Mouse (Mus musculus) forebrain, embryonic 13.5 days (tissue): Measurements from ENCODE around the gene Gm20662. TPM values are rescaled to one million over a fixed set of nuclear protein-coding genes. Genes with fewer than 3 reads are reported as not detected.

ENCODE experiments used
- ATAC-seq: fragments of 200-750 bp; cut with Nextera tagmentation; 2 replicates; pipeline ENCODE4 v1.8.0; 2017
- H3K27ac ChIP-seq: fragments of 300-500 bp; sonication (generic); 2 replicates; pipeline ENCODE4 v1.5.1; 2015; ENCODE audit warnings: inconsistent platforms, mild to moderate bottlenecking, moderate library complexity
- H3K27me3 ChIP-seq: fragments of 300-500 bp; sonication (generic); 2 replicates; pipeline ENCODE4 v1.6.1; 2015; ENCODE audit warnings: mild to moderate bottlenecking, inconsistent platforms
- H3K36me3 ChIP-seq: fragments of 300-500 bp; sonication (generic); 2 replicates; pipeline ENCODE4 v1.6.1; 2015; ENCODE audit warnings: mild to moderate bottlenecking, inconsistent platforms; ENCODE audit not compliant: poor library complexity, severe bottlenecking
- H3K4me1 ChIP-seq: fragments of 300-500 bp; sonication (generic); 2 replicates; pipeline ENCODE4 v1.6.1; 2015; ENCODE audit warnings: inconsistent platforms
- H3K4me2 ChIP-seq: fragments of 300-500 bp; sonication (generic); 2 replicates; pipeline ENCODE4 v1.6.1; 2015; ENCODE audit warnings: inconsistent platforms, mild to moderate bottlenecking, moderate library complexity
- H3K4me3 ChIP-seq: fragments of 300-500 bp; sonication (generic); 2 replicates; pipeline ENCODE4 v1.5.1; 2015; ENCODE audit warnings: mild to moderate bottlenecking, inconsistent platforms
- H3K9ac ChIP-seq: fragments of 300-500 bp; sonication (generic); 2 replicates; pipeline ENCODE4 v1.6.1; 2015; ENCODE audit warnings: mild to moderate bottlenecking, inconsistent platforms
- H3K9me3 ChIP-seq: fragments of 300-500 bp; sonication (generic); replicated peaks from 2 replicates; pipeline ENCODE4 v1.6.1; 2016; ENCODE audit warnings: inconsistent platforms
- WGBS: fragments of 180-500 bp; shearing (Covaris S2); methylation state at CpG from one replicate; pipeline ENCODE4 v1.1.7; 2015; 5-methylcytosine and 5-hydroxymethylcytosine counted together
- polyA plus RNA-seq: library from polyadenylated mRNA; unstranded; fragments of >200 nt; fragmentation: Nextera tagmentation; extraction: Ambion mirVana; gene quantifications from 2 replicates; pipeline ENCODE4 v1.2.1, GENCODE M21; 2015

The Gm20662 gene
- polyA plus RNA-seq, 1 experiment from 2014 or later: 0.52 TPM

DNA sequence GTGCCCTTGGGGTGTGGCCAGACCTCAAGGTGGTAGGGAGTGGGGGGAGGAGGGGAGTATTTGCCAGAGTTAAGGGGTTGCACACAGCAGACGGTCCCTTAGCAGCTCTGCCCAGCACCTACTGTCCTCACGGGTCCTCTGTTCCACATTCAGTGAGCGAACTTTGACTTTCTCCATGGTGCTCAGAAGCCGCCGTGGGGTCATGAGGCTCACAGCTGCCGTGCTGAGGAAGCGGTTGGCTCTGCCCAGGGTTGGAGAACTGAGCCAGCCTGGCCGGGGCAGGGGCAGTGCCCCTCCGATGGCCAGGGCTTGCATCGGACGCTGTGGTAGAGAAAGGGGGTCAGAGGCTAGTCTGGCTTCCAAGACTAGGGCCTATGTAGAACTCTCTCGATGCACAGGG, 67.2 kb downstream of the Gm20662 start:
- Histone ChIP-seq H3K4me2 (no peak overlapping the region), H3K36me3 (peaks cover 60% of the 10 kb centered on the region), H3K27ac (no peak overlapping the region), H3K27me3 (no peaks in the 10 kb centered on the region), H3K9me3 (no peaks in the 10 kb centered on the region), H3K4me3 (no peak overlapping the region), H3K4me1 (no peaks in the 10 kb centered on the region), H3K9ac (no peak overlapping the region)
- 88% methylated on average over 12 of the region's 12 CpGs for whole genome bisulfite sequencing
- no peak for ATAC-seq

DNA sequence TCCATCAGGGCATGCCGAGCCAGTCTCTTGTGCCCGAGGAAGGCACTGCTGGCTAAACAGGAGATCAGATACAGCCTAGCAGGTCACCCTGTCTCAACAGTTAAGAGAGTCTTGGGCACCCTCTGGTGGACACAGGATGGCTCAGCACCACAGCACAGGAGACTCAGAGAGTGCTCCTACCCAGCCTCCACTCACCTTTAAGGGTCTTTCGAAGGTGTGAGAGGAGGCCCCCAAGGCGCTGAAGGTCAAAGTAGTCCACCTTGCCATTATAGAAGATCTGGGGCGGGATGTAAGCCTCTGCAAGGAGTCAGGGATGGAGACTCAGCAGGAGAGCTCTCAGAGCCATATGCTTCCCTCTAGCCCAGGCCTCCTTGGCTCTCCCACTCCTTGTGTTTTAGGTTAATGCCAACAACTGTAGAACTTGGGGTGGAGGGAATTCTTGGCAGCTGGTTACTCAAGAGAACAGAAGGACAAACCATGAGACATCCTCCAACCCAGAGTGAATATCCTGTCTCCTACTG, 69.4 kb downstream of the Gm20662 start:
- no peaks in the 10 kb centered on the region for H3K9me3 ChIP-seq
- ATAC-seq: no peak
- WGBS: 50% methylated on average over 5 of the region's 5 CpGs

DNA sequence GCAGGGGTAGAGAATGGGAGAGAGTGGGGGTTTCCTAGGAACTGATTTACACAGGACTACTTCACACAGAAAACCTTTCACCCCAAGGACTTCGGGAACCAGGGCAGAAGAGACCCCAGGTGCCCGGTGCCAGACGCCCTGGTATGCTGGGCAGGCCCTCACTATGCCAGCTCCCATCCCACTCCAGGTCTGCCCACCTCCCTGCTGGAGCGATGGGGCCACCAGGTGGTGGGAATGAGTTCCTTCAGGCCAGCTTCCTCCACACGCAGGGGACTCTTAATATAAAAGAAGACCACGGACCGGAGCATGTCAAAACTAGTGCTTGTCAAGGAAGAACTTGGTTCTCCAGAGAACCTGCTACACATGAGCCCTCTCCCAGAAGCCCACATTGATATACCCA, 71.0 kb downstream of the Gm20662 start:
- H3K4me2 ChIP-seq: no peak overlapping the region
- ATAC-seq: no peak
- H3K9me3 ChIP-seq: no peaks in the 10 kb centered on the region
- H3K4me3 ChIP-seq: no peak overlapping the region
- H3K27ac ChIP-seq: no peak overlapping the region
- H3K4me1 ChIP-seq: no peaks in the 10 kb centered on the region
- H3K36me3 ChIP-seq: peaks cover 58% of the 10 kb centered on the region
- H3K27me3 ChIP-seq: no peaks in the 10 kb centered on the region
- 84% methylated on average over 7 of the region's 7 CpGs for WGBS
- H3K9ac ChIP-seq: no peak overlapping the region

More for the DNA sequence above, 69.4 kb downstream of the Gm20662 start:
- no peak overlapping the region for H3K4me3 ChIP-seq
- H3K4me1 ChIP-seq: no peaks in the 10 kb centered on the region
- no peaks in the 10 kb centered on the region for H3K27me3 ChIP-seq
- no peak overlapping the region for H3K4me2 ChIP-seq
- no peak overlapping the region for H3K27ac ChIP-seq
- no peak overlapping the region for H3K9ac ChIP-seq
- peaks cover 61% of the 10 kb centered on the region for H3K36me3 ChIP-seq

DNA sequence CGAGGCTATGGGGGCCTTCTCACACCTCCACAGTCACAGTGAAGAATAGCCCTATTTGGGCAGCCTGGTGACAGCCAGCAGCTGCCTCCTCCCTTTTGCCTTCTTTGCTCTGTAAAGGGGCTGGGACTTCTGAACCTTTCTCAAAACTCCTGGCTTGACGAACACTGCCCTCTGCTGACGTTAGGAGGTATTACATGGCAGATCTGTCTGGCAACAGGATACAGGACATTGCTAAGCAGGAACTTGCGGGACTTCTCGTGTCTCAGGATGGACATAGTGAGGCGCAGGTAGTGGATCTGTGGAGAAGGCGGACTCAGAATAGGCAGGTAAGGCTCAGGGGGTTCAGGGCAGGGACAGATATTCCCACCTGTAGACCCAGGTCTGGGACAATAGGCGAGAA, 71.8 kb downstream of the Gm20662 start:
- Histone ChIP-seq H3K9ac (no peak overlapping the region), H3K27ac (no peak overlapping the region), H3K27me3 (no peaks in the 10 kb centered on the region), H3K4me1 (no peaks in the 10 kb centered on the region), H3K9me3 (no peaks in the 10 kb centered on the region), H3K4me3 (no peak overlapping the region), H3K4me2 (no peak overlapping the region), H3K36me3 (peaks cover 55% of the 10 kb centered on the region)
- peak; percentile 17; the same call in 1 of the 2 replicates for ATAC-seq
- WGBS: 20% methylated on average over 8 of the region's 8 CpGs

GRCm38 (mm10) chr9:108069007-108069406, 72.9 kb downstream of the Gm20662 start:
- Histone ChIP-seq H3K36me3 (peaks cover 49% of the 10 kb centered on the region), H3K9me3 (no peaks in the 10 kb centered on the region), H3K27ac (no peak overlapping the region), H3K4me1 (no peaks in the 10 kb centered on the region), H3K4me3 (no peak overlapping the region), H3K4me2 (no peak overlapping the region), H3K27me3 (no peaks in the 10 kb centered on the region), H3K9ac (no peak overlapping the region)
- no peak for ATAC-seq
- 85% methylated on average over 9 of the region's 9 CpGs for WGBS

DNA sequence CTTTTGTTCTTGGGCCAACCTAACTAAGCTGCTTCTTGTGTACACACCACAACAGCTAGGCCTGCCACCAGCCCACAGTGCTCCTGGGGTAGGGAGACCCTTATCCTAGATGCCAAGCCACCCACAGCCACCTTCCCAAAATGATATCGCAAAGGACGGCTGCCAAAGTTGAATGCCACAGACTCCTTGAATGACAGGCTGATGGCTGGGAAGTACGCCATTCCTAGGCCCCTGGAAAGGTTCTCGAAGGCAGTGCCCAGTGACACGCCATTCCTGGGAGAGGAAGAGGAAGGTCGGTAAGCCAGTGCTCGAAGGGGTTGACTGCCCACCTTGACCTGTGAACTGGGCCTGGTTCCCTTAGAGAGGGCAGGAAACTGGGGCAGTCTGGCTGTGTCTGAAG, 73.4 kb downstream of the Gm20662 start:
- peaks cover 44% of the 10 kb centered on the region for H3K36me3 ChIP-seq
- 90% methylated on average over 7 of the region's 7 CpGs for WGBS

GRCm38 (mm10) chr9:108071801-108072200, 75.7 kb downstream of the Gm20662 start:
- Histone ChIP-seq H3K4me2 (no peak overlapping the region), H3K4me3 (no peak overlapping the region), H3K27me3 (no peaks in the 10 kb centered on the region), H3K36me3 (peaks cover 44% of the 10 kb centered on the region), H3K4me1 (no peaks in the 10 kb centered on the region), H3K9ac (no peak overlapping the region), H3K9me3 (no peaks in the 10 kb centered on the region), H3K27ac (no peak overlapping the region)
- no peak for ATAC-seq
- WGBS: 90% methylated on average over 4 of the region's 4 CpGs

More for the DNA sequence above, 73.4 kb downstream of the Gm20662 start:
- H3K9ac ChIP-seq: no peak overlapping the region
- no peaks in the 10 kb centered on the region for H3K4me1 ChIP-seq
- ATAC-seq: no peak
- H3K27me3 ChIP-seq: no peaks in the 10 kb centered on the region
- no peak overlapping the region for H3K4me2 ChIP-seq
- no peak overlapping the region for H3K27ac ChIP-seq
- no peak overlapping the region for H3K4me3 ChIP-seq
- H3K9me3 ChIP-seq: no peaks in the 10 kb centered on the region

DNA sequence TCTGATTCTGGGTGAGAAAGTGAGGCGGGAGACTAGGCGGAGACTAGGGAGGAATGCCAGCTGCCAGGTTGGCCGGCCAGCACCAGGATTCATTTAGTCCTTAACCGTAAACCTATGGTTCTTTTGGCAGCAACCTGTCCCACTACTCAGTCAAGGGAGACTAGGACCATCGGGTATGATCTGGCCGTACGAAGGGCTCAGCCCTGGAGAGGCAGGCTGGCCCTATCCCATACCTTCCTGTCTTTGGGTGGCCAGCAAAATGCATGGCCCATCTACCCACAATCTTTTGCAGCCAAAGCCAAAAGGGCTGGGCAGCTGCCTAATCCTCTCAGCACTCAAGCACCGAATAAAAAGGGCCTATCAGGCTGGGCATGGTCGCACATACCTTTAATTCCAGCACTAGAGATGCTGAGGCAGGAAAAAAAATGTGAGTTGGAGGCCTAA, 76.4 kb downstream of the Gm20662 start:
- no peaks in the 10 kb centered on the region for H3K9me3 ChIP-seq
- H3K4me2 ChIP-seq: no peak overlapping the region
- H3K27ac ChIP-seq: no peak overlapping the region
- H3K36me3 ChIP-seq: peaks cover 39% of the 10 kb centered on the region
- no peaks in the 10 kb centered on the region for H3K27me3 ChIP-seq
- ATAC-seq: no peak
- no peak overlapping the region for H3K4me3 ChIP-seq
- no peaks in the 10 kb centered on the region for H3K4me1 ChIP-seq
- WGBS: 53% methylated on average over 9 of the region's 9 CpGs
- 0 out of 2 replicates have a peak overlapping the region, but pooled peaks have one; percentile 18 for H3K9ac ChIP-seq

- 60% methylated on average over 7 of the region's 7 CpGs for WGBS
- H3K4me1 ChIP-seq: peaks cover 7% of the 10 kb centered on the region
- peaks cover 39% of the 10 kb centered on the region for H3K36me3 ChIP-seq
- ATAC-seq: no peak
- H3K9me3 ChIP-seq: no peaks in the 10 kb centered on the region
- H3K4me2 ChIP-seq: no peak overlapping the region
- no peak overlapping the region for H3K4me3 ChIP-seq
- H3K9ac ChIP-seq: 0 out of 2 replicates have a peak overlapping the region, but pooled peaks have one; percentile 23
- no peaks in the 10 kb centered on the region for H3K27me3 ChIP-seq
- H3K27ac ChIP-seq: no peak overlapping the region; the same call in 1 of the 2 replicates
Measured at GRCm38 (mm10) chr9:108073141-108073930, 77.2 kb downstream of the Gm20662 start.

GRCm38 (mm10) chr9:108080168-108080567, 84.0 kb downstream of the Gm20662 start, which contains the start of gene Mst1:
Mst1 (plus strand) TSS chr9:108080436.
- peaks cover 39% of the 10 kb centered on the region for H3K27me3 ChIP-seq
- peaks cover 16% of the 10 kb centered on the region for H3K36me3 ChIP-seq
- H3K9me3 ChIP-seq: no peaks in the 10 kb centered on the region
- peak within 1 kb of the TSS; percentile 92 for H3K4me2 ChIP-seq
- H3K4me3 ChIP-seq: peak within 1 kb of the TSS; percentile 68
- no peak within 1 kb of the TSS for H3K27ac ChIP-seq
- peaks cover 18% of the 10 kb centered on the region for H3K4me1 ChIP-seq
- H3K9ac ChIP-seq: peak within 1 kb of the TSS; percentile 87
- WGBS: 78% methylated on average over 5 of the region's 5 CpGs
- ATAC-seq: no peak

- 8% methylated on average over 19 of the region's 19 CpGs for WGBS
- Histone ChIP-seq H3K4me2 (peak overlapping the region; percentile 27; the same call in 1 of the 2 replicates), H3K27ac (no peak overlapping the region), H3K4me1 (peaks cover 18% of the 10 kb centered on the region), H3K27me3 (peaks cover 39% of the 10 kb centered on the region), H3K4me3 (no peak overlapping the region), H3K9ac (no peak overlapping the region), H3K36me3 (peaks cover 40% of the 10 kb centered on the region), H3K9me3 (no peaks in the 10 kb centered on the region)
- ATAC-seq: no peak
Measured at GRCm38 (mm10) chr9:108082549-108082948, 86.4 kb downstream of the Gm20662 start.

DNA sequence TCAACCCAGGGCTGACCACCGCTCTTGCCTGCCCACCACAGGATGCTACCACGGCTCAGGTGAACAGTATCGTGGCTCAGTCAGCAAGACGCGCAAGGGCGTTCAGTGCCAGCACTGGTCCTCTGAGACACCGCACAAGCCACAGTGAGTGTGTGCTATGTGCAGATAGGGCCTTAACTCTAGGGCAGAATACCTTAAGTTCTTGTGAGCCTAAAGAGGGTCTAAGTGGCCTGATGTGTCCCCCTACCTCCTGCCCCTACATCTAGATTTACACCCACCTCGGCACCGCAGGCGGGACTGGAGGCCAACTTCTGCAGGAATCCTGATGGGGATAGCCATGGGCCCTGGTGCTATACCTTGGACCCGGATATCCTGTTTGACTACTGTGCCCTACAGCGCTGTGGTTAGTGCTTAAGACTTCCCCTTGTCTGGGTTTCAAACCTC, 86.9 kb downstream of the Gm20662 start, which contains the start of gene Rnf123:
TSS of gene Rnf123 (minus strand) at position 359 of the 444 bp plus-strand sequence.
- Histone ChIP-seq H3K4me1 (peaks cover 14% of the 10 kb centered on the region), H3K27ac (no peak within 1 kb of the TSS), H3K9ac (no peak within 1 kb of the TSS), H3K27me3 (peaks cover 39% of the 10 kb centered on the region), H3K4me3 (no peak within 1 kb of the TSS), H3K4me2 (peak within 1 kb of the TSS; percentile 27; the same call in 1 of the 2 replicates), H3K36me3 (peaks cover 44% of the 10 kb centered on the region), H3K9me3 (no peaks in the 10 kb centered on the region)
- ATAC-seq: no peak
- WGBS: 32% methylated on average over 12 of the region's 12 CpGs
